Mouse (Mus musculus) adrenal gland, adult 18-20 months (tissue): ENCODE measurements around the gene Chpf. TPM values are rescaled to one million over a fixed set of nuclear protein-coding genes. Genes with fewer than 3 reads are reported as not detected.
A peak's percentile ranks its signal among the peaks of the same experiment; 100 is the strongest.

Source experiments
- DNase-seq, 2 experiments: peaks; one replicate each; pipeline ENCODE4 v3.0.0; 2021 to 2022; ENCODE audit warnings: low spot score in 2 of 2
- total RNA-seq, 2 experiments: library from RNA; stranded (reverse); gene quantifications; 1 replicate in 1 of 2; 2 replicates in 1 of 2; pipeline ENCODE4 v1.2.3; 2021

Gene Chpf
- total RNA-seq, 2 experiments from 2014 or later: 58.9 to 59.1 TPM

GRCm38 (mm10) chr1:75443247-75444024 is 35.7 kb downstream of the Chpf start:
- no peak for DNase-seq

- no peak for DNase-seq
These were observed 36.3 kb downstream of the Chpf start for GRCm38 (mm10) chr1:75442811-75443210.

GRCm38 (mm10) chr1:75442171-75442570 is 36.9 kb downstream of the Chpf start:
- DNase-seq: no peak

GRCm38 (mm10) chr1:75441471-75441996 is 37.6 kb downstream of the Chpf start:
- no peak for DNase-seq

GRCm38 (mm10) chr1:75440661-75441060 is 38.4 kb downstream of the Chpf start:
- DNase-seq: no peak

GRCm38 (mm10) chr1:75438782-75439181 is 40.3 kb downstream of the Chpf start:
- no peak for DNase-seq

GRCm38 (mm10) chr1:75435475-75436328 is 43.4 kb downstream of the Chpf start, which contains the start of gene Gmppa:
Gene Gmppa, plus strand, starts transcription at chr1:75435930.
- DNase-seq: peak; percentile 73 to 75

GRCm38 (mm10) chr1:75425796-75426471 is 53.2 kb downstream of the Chpf start:
- no peak for DNase-seq

Other genes starting within 250 kb of the Chpf start
- gene A630095N17Rik, start 247.2 kb downstream of the Chpf start, total RNA-seq: not detected
- 100 to 1,000 TPM; 118 to 204 TPM for gene Dnajb2, start 242.9 kb downstream of the Chpf start, total RNA-seq
- gene Ptprn, start 214.8 kb downstream of the Chpf start, total RNA-seq: 10 to 100 TPM; 51.0 to 59.5 TPM
- 100 to 1,000 TPM; 141 to 165 TPM for gene Resp18, start 200.9 kb downstream of the Chpf start, total RNA-seq
- 10 to 100 TPM; 90.1 to 90.6 TPM for gene Dnpep, start 161.3 kb downstream of the Chpf start, total RNA-seq
- gene Des, start 119.0 kb downstream of the Chpf start, total RNA-seq: 10 to 100 TPM; 15.9 to 21.3 TPM
- gene Speg, start 104.0 kb downstream of the Chpf start, total RNA-seq: 10 to 100 TPM in 1 of 2 experiments, 1 to 10 TPM in 1; 7.3 to 10.8 TPM
- 10 to 100 TPM; 53.2 to 56.1 TPM for gene Gmppa, start 43.4 kb downstream of the Chpf start, total RNA-seq
- gene Asic4, start 28.9 kb downstream of the Chpf start, total RNA-seq: 1 to 10 TPM; 5.1 to 8.1 TPM
- gene Tmem198, start 225 bp upstream of the Chpf start, total RNA-seq: 1 to 10 TPM; 3.5 to 6.2 TPM
- gene Obsl1, start 27.1 kb upstream of the Chpf start, total RNA-seq: 10 to 100 TPM; 48.9 to 54.4 TPM
- gene Inha, start 27.8 kb upstream of the Chpf start, total RNA-seq: 10 to 100 TPM; 18.2 to 29.6 TPM
- gene Stk11ip, start 42.2 kb upstream of the Chpf start, total RNA-seq: 10 to 100 TPM; 12.6 to 19.5 TPM
- gene Slc4a3, start 67.0 kb upstream of the Chpf start, total RNA-seq: 100 to 1,000 TPM in 1 of 2 experiments, 10 to 100 TPM in 1; 92.6 to 132 TPM